In the genomic region with DNA sequence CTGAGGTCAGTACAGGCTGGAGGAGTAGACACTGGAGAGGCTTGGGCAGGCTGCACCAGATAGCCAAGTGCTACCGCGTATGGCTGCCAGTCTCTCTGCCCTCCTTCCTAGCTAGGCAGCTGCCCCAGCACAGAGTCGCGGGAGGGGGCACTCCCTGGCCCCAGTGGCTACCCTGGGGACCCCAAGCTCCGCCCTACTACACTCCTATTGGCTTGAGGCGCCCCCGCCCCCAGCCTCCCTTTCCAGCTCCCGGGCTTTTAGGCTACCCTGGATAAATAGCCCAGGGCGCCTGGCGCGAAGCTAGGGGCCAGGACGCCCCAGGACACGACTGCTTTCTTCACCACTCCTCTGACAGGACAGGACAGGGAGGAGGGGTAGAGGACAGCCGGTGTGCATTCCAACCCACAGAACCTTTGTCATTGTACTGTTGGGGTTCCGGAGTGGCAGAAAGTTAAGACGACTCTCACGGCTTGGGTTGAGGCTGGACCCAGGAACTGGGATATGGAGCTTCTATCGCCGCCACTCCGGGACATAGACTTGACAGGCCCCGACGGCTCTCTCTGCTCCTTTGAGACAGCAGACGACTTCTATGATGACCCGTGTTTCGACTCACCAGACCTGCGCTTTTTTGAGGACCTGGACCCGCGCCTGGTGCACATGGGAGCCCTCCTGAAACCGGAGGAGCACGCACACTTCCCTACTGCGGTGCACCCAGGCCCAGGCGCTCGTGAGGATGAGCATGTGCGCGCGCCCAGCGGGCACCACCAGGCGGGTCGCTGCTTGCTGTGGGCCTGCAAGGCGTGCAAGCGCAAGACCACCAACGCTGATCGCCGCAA, we compare ENCODE assay signal across 9 mouse cellular contexts. TPM values are rescaled to one million over a fixed set of nuclear protein-coding genes. Genes with fewer than 3 reads are reported as not detected.
DNase-seq lines count a peak whose midpoint lies in the region; ATAC-seq lines count a peak whose summit lies in the region.
"Had no signal": no experiment of that assay in that cellular context is flagged by ENCODE, and none has a peak within 500 bp of the region (broad histone marks: within the 10 kb centered on the region; RNA-seq: fewer than 3 reads in every experiment).

A gene (plus strand): TSS at position 303 of the 836 bp plus-strand sequence.

- 0 out of 2 replicates have a peak within 1 kb of the TSS, but pooled peaks have one; percentile 13 for H3K9ac ChIP-seq in forebrain, embryonic 15.5 days (replicated peaks)
- peak within 1 kb of the TSS; percentile 34; the same call in 1 of the 2 replicates for H3K9ac ChIP-seq in limb, embryonic 12.5 days (replicated peaks)
- no peak within 1 kb of the TSS for H3K9ac ChIP-seq in stomach, embryonic 15.5 days
- H3K9ac ChIP-seq: liver, embryonic 12.5 days had no signal

- no peak within 1 kb of the TSS for H3K27ac ChIP-seq in forebrain, embryonic 15.5 days (replicated peaks)
- peak within 1 kb of the TSS; percentile 23; the same call in 1 of the 2 replicates for H3K27ac ChIP-seq in limb, embryonic 12.5 days
- H3K27ac ChIP-seq in stomach, embryonic 15.5 days = no peak within 1 kb of the TSS
- H3K27ac ChIP-seq: liver, embryonic 12.5 days had no signal

- H3K4me2 ChIP-seq in forebrain, embryonic 15.5 days (replicated peaks) = peak within 1 kb of the TSS; percentile 44
- H3K4me2 ChIP-seq in limb, embryonic 12.5 days = peak within 1 kb of the TSS; percentile 49
- peak within 1 kb of the TSS; percentile 43 for H3K4me2 ChIP-seq in stomach, embryonic 15.5 days
- H3K4me2 ChIP-seq: liver, embryonic 12.5 days had no signal

- 0 out of 2 replicates have a peak, but pooled peaks have one; percentile 10 for ATAC-seq in forebrain, embryonic 15.5 days (replicated peaks)
- ATAC-seq in limb, embryonic 12.5 days (ENCODE audit: insufficient number of reproducible peaks, insufficient read depth, low FRiP score, low TSS enrichment, low read depth) = no peak
- ATAC-seq in stomach, embryonic 15.5 days (ENCODE audit: insufficient read depth, low FRiP score, low read depth) = no peak
- ATAC-seq in activated CD4-positive, CD25-positive, alpha-beta regulatory T cell, adult 4 months = no peak
- ATAC-seq: liver, embryonic 12.5 days had no signal

- peaks cover 44% of the 10 kb centered on the region for H3K27me3 ChIP-seq in forebrain, embryonic 15.5 days
- H3K27me3 ChIP-seq in limb, embryonic 12.5 days = peaks cover 88% of the 10 kb centered on the region
- H3K27me3 ChIP-seq in stomach, embryonic 15.5 days (replicated peaks) = peaks cover 58% of the 10 kb centered on the region

- peak; percentile 32 for DNase-seq in left cerebral cortex, postnatal 4 days
- DNase-seq in left cerebral cortex, adult 8-10 months (ENCODE audit: low spot score in 2 of 2) = no peak
- no peak for DNase-seq in urinary bladder, postnatal 36 days (ENCODE audit: low spot score in 2 of 2)
- DNase-seq in frontal cortex, postnatal 36 days (ENCODE audit: low spot score in 2 of 2) = no peak

- peak within 1 kb of the TSS; percentile 24 for H3K4me3 ChIP-seq in forebrain, embryonic 15.5 days
- H3K4me3 ChIP-seq in limb, embryonic 12.5 days (replicated peaks) = peak within 1 kb of the TSS; percentile 27
- H3K4me3 ChIP-seq in stomach, embryonic 15.5 days (replicated peaks) = peak within 1 kb of the TSS; percentile 6; the same call in 1 of the 2 replicates
- H3K4me3 ChIP-seq: liver, embryonic 12.5 days had no signal

- WGBS in forebrain, embryonic 15.5 days = 2% methylated on average over 44 of the region's 44 CpGs
- 4% methylated on average over 44 of the region's 44 CpGs for WGBS in limb, embryonic 12.5 days
- 5% methylated on average over 42 of the region's 44 CpGs for WGBS in stomach, embryonic 15.5 days

- no peaks in the 10 kb centered on the region for H3K36me3 ChIP-seq in forebrain, embryonic 15.5 days
- H3K36me3 ChIP-seq in limb, embryonic 12.5 days = no peaks in the 10 kb centered on the region
- H3K36me3 ChIP-seq in stomach, embryonic 15.5 days = no peaks in the 10 kb centered on the region
- H3K36me3 ChIP-seq: liver, embryonic 12.5 days had no signal

- H3K4me1 ChIP-seq in forebrain, embryonic 15.5 days = peaks cover 28% of the 10 kb centered on the region
- peaks cover 23% of the 10 kb centered on the region for H3K4me1 ChIP-seq in limb, embryonic 12.5 days (replicated peaks)
- H3K4me1 ChIP-seq in stomach, embryonic 15.5 days = peaks cover 9% of the 10 kb centered on the region
- H3K4me1 ChIP-seq: liver, embryonic 12.5 days had no signal

- no peaks in the 10 kb centered on the region for H3K9me3 ChIP-seq in forebrain, embryonic 15.5 days
- H3K9me3 ChIP-seq in limb, embryonic 12.5 days = no peaks in the 10 kb centered on the region
- H3K9me3 ChIP-seq in stomach, embryonic 15.5 days = no peaks in the 10 kb centered on the region
- H3K9me3 ChIP-seq: liver, embryonic 12.5 days had no signal

- intact Hi-C loops in left cerebral cortex, postnatal 4 days (cut with DNase I) = loop anchor here (5.0 kb wide), 2 partner anchors 94 to 279 kb away; no protein-coding TSS in a partner anchor

RNA-seq across cellular contexts. Expression of the gene that starts here (rescaled TPM):
- not detected for total RNA-seq in left cerebral cortex, postnatal 4 days (2021)
- under 1 TPM in 2 of 4 experiments, not detected in 2; 0.19 to 0.23 TPM for total RNA-seq in left cerebral cortex, adult 8-10 months (2022)
- polyA plus RNA-seq in forebrain, embryonic 15.5 days (2015; fragmentation: Nextera tagmentation; extraction: Ambion mirVana) = 0.09 TPM in 1 of 2 replicates, not detected in the other
- 48.4 and 52.3 TPM in 2 replicates for polyA plus RNA-seq in limb, embryonic 12.5 days (2016; fragmentation: Nextera tagmentation; extraction: Ambion mirVana)
- polyA plus RNA-seq in stomach, embryonic 15.5 days (2015; fragmentation: Nextera tagmentation; extraction: Ambion mirVana) = 0.81 and 1.3 TPM in 2 replicates
- polyA plus RNA-seq in activated CD4-positive, CD25-positive, alpha-beta regulatory T cell, adult 4 months (2017; shearing (Covaris generic)) = not detected

Comparison
In these comparisons a context has a peak if more than half of its experiments do, and no peak if none do; other contexts are left out.
1. RNA of the gene that starts here (polyA plus RNA-seq): 48.4 to 52.3 TPM in limb, embryonic 12.5 days; 0.81 to 1.3 TPM in stomach, embryonic 15.5 days, 0.09 TPM in forebrain, embryonic 15.5 days and not detected in activated CD4-positive, CD25-positive, alpha-beta regulatory T cell, adult 4 months; every median in the first group is over 10 times any median in the second.
2. Peak in DNase-seq in left cerebral cortex, postnatal 4 days; RNA of the gene not detected or under 1 TPM.
3. Peak in ATAC-seq, H3K4me3 ChIP-seq, H3K9ac ChIP-seq and H3K4me2 ChIP-seq in forebrain, embryonic 15.5 days; RNA of the gene not detected or under 1 TPM.
4. Peak in every context shown above with its lines, with median percentiles within 50 percentile points of each other: H3K4me2 ChIP-seq and H3K4me3 ChIP-seq.